Mouse (Mus musculus) MEL (cell line): Measurements from ENCODE around the gene Nxph4. TPM values are rescaled to one million over a fixed set of nuclear protein-coding genes. Genes with fewer than 3 reads are reported as not detected.

Experiments
- DNase-seq: peaks from one replicate; pipeline ENCODE4 v3.0.0; 2011; ENCODE audit warnings: low read depth, low spot score
- H3K27ac ChIP-seq: 2 replicates; pipeline ENCODE4 v1.5.1; 2012; ENCODE audit warnings: low read depth, mild to moderate bottlenecking, control low read depth, low read length, moderate library complexity; ENCODE audit not compliant: control insufficient read depth
- H3K27me3 ChIP-seq, 2 experiments: fragments of 150-350 bp in 1 of 2; sonication (generic) in 1 of 2; 2 replicates each; pipeline ENCODE4 v1.6.1; 2012; ENCODE audit warnings: low read length in 2 of 2, mild to moderate bottlenecking in 2 of 2, improper control_type of control experiment in 1 of 2, moderate library complexity in 1 of 2; ENCODE audit not compliant: insufficient read depth in 2 of 2, control insufficient read depth in 1 of 2
- H3K36me3 ChIP-seq, 2 experiments: 2 replicates each; pipeline ENCODE4 v1.6.1; 2012 to 2014; ENCODE audit warnings: low read length in 2 of 2, improper control_type of control experiment in 1 of 2, inconsistent platforms in 1 of 2, mild to moderate bottlenecking in 1 of 2; ENCODE audit not compliant: insufficient read depth in 2 of 2, control insufficient read depth in 1 of 2
- H3K4me1 ChIP-seq, 2 experiments: fragments of 150-350 bp in 1 of 2; sonication (generic) in 1 of 2; 2 replicates each; pipeline ENCODE4 v1.6.1; 2012; ENCODE audit warnings: low read length in 2 of 2, improper control_type of control experiment in 1 of 2, mild to moderate bottlenecking in 1 of 2; ENCODE audit not compliant: insufficient read depth in 2 of 2, control insufficient read depth in 1 of 2
- H3K4me3 ChIP-seq, 2 experiments: fragments of 150-350 bp in 1 of 2; sonication (generic) in 1 of 2; 2 replicates each; pipeline ENCODE4 v1.5.1; 2012; ENCODE audit warnings: low read depth in 2 of 2, low read length in 2 of 2, mild to moderate bottlenecking in 2 of 2, moderate library complexity in 2 of 2, control low read depth in 1 of 2, improper control_type of control experiment in 1 of 2; ENCODE audit not compliant: control insufficient read depth in 1 of 2, insufficient read depth in 1 of 2
- H3K79me2 ChIP-seq: 2 replicates; pipeline ENCODE4 v1.6.1; 2012; ENCODE audit warnings: mild to moderate bottlenecking, low read length, moderate library complexity; ENCODE audit not compliant: control insufficient read depth, poor library complexity, insufficient read depth
- H3K9ac ChIP-seq: 2 replicates; pipeline ENCODE4 v1.6.1; 2012; ENCODE audit warnings: low read depth, mild to moderate bottlenecking, control low read depth, low read length, moderate library complexity; ENCODE audit not compliant: control insufficient read depth, poor library complexity, severe bottlenecking
- H3K9me3 ChIP-seq: fragments of 150-350 bp; sonication (generic); replicated peaks from 2 replicates; pipeline ENCODE4 v1.6.1; 2012; ENCODE audit warnings: mild to moderate bottlenecking, low read length, improper control_type of control experiment, moderate library complexity; ENCODE audit not compliant: insufficient read depth
- CHD1 ChIP-seq: IDR thresholded peaks from 2 replicates; pipeline ENCODE4 v1.6.1; 2012; ENCODE audit warnings: low read depth, mild to moderate bottlenecking, inconsistent platforms, low read length, improper control_type of control experiment
- CHD2 ChIP-seq: IDR thresholded peaks from 2 replicates; pipeline ENCODE4 v1.6.1; 2011; ENCODE audit warnings: low read length, improper control_type of control experiment
- CTCF ChIP-seq, 3 experiments: IDR thresholded peaks in 2 of 3; conservative IDR thresholded peaks in 1 of 3; 2 replicates each; pipeline ENCODE4 v1.5.1; 2011 to 2012; ENCODE audit warnings: low read length in 3 of 3, low read depth in 2 of 3, mild to moderate bottlenecking in 2 of 3, improper control_type of control experiment in 1 of 3, inconsistent platforms in 1 of 3, mixed read lengths in 1 of 3, moderate library complexity in 1 of 3; ENCODE audit not compliant: control insufficient read depth in 1 of 3, insufficient read depth in 1 of 3, poor library complexity in 1 of 3, severe bottlenecking in 1 of 3
- E2F4 ChIP-seq: IDR thresholded peaks from 2 replicates; pipeline ENCODE4 v1.6.1; 2011; ENCODE audit warnings: low read depth, low read length, improper control_type of control experiment, borderline replicate concordance
- EP300 ChIP-seq, 2 experiments: IDR thresholded peaks; 2 replicates each; pipeline ENCODE4 v1.6.1; 2011; ENCODE audit warnings: improper control_type of control experiment in 2 of 2, low read length in 2 of 2, low read depth in 1 of 2, mild to moderate bottlenecking in 1 of 2
- GABPA ChIP-seq: IDR thresholded peaks from 2 replicates; pipeline ENCODE4 v1.6.1; 2012; ENCODE audit warnings: low read depth, mild to moderate bottlenecking, inconsistent platforms, low read length, improper control_type of control experiment, moderate library complexity
- GATA1 ChIP-seq: IDR thresholded peaks from 2 replicates; pipeline ENCODE4 v1.6.1; 2011; ENCODE audit warnings: low read depth, low read length, improper control_type of control experiment
- HCFC1 ChIP-seq: IDR thresholded peaks from 2 replicates; pipeline ENCODE4 v1.6.1; 2012; ENCODE audit warnings: low read depth, mild to moderate bottlenecking, inconsistent platforms, low read length, improper control_type of control experiment, moderate library complexity
- JUND ChIP-seq: IDR thresholded peaks from 2 replicates; pipeline ENCODE4 v1.6.1; 2011; ENCODE audit warnings: low read depth, mild to moderate bottlenecking, improper control_type of control experiment, low read length
- KAT2A ChIP-seq: conservative IDR thresholded peaks from 2 replicates; pipeline ENCODE4 v1.6.1; 2012; ENCODE audit warnings: low read depth, low read length, improper control_type of control experiment, inconsistent platforms
- MAFK ChIP-seq: IDR thresholded peaks from 2 replicates; pipeline ENCODE4 v1.6.1; 2011; ENCODE audit warnings: low read depth, mild to moderate bottlenecking, low read length, improper control_type of control experiment, borderline replicate concordance
- MAX ChIP-seq: IDR thresholded peaks from 2 replicates; pipeline ENCODE4 v1.6.1; 2011; ENCODE audit warnings: low read length, improper control_type of control experiment
- MEF2A ChIP-seq: IDR thresholded peaks from 2 replicates; pipeline ENCODE4 v1.6.1; 2014; ENCODE audit warnings: low read depth, mild to moderate bottlenecking, inconsistent platforms, low read length, improper control_type of control experiment; ENCODE audit not compliant: poor library complexity, insufficient replicate concordance, severe bottlenecking; ENCODE audit errors: extremely low read depth
- MXI1 ChIP-seq: IDR thresholded peaks from 2 replicates; pipeline ENCODE4 v1.6.1; 2011; ENCODE audit warnings: mild to moderate bottlenecking, low read depth, low read length, improper control_type of control experiment
- MYB ChIP-seq: IDR thresholded peaks from 2 replicates; pipeline ENCODE4 v1.6.1; 2011; ENCODE audit warnings: mild to moderate bottlenecking, low read depth, low read length, improper control_type of control experiment
- MYC ChIP-seq: IDR thresholded peaks from 2 replicates; pipeline ENCODE4 v1.6.1; 2011; ENCODE audit warnings: low read depth, mild to moderate bottlenecking, low read length, improper control_type of control experiment, moderate library complexity
- NELFE ChIP-seq: IDR thresholded peaks from 2 replicates; pipeline ENCODE4 v1.6.1; 2011; ENCODE audit warnings: low read depth, low read length, improper control_type of control experiment
- NRF1 ChIP-seq: IDR thresholded peaks from 2 replicates; pipeline ENCODE4 v1.6.1; 2014; ENCODE audit warnings: low read depth, mild to moderate bottlenecking, inconsistent platforms, low read length, improper control_type of control experiment, moderate library complexity; ENCODE audit not compliant: poor library complexity, insufficient read depth, severe bottlenecking
- POLR2A ChIP-seq, 2 experiments: IDR thresholded peaks; 2 replicates each; pipeline ENCODE4 v1.6.1; 2011 to 2012; ENCODE audit warnings: low read length in 2 of 2, mild to moderate bottlenecking in 2 of 2, control low read depth in 1 of 2, improper control_type of control experiment in 1 of 2, low read depth in 1 of 2, moderate library complexity in 1 of 2; ENCODE audit not compliant: control insufficient read depth in 1 of 2, insufficient read depth in 1 of 2, poor library complexity in 1 of 2
- POLR2AphosphoS5 ChIP-seq: IDR thresholded peaks from 2 replicates; pipeline ENCODE4 v1.6.1; 2012; ENCODE audit warnings: low read depth, borderline replicate concordance, mild to moderate bottlenecking, inconsistent platforms, low read length, moderate library complexity, mixed read lengths
- RAD21 ChIP-seq: IDR thresholded peaks from 2 replicates; pipeline ENCODE4 v1.6.1; 2011; ENCODE audit warnings: mild to moderate bottlenecking, low read depth, low read length, improper control_type of control experiment
- RCOR1 ChIP-seq: IDR thresholded peaks from 2 replicates; pipeline ENCODE4 v1.6.1; 2012; ENCODE audit warnings: low read depth, mild to moderate bottlenecking, inconsistent platforms, low read length, improper control_type of control experiment
- SIN3A ChIP-seq: IDR thresholded peaks from 2 replicates; pipeline ENCODE4 v1.6.1; 2012; ENCODE audit warnings: low read length, improper control_type of control experiment, inconsistent platforms
- TAL1 ChIP-seq: IDR thresholded peaks from 2 replicates; pipeline ENCODE4 v1.6.1; 2012; ENCODE audit warnings: mild to moderate bottlenecking, inconsistent platforms, low read length, moderate library complexity, mixed read lengths
- TCF12 ChIP-seq: IDR thresholded peaks from 2 replicates; pipeline ENCODE4 v1.6.1; 2014; ENCODE audit warnings: low read depth, mild to moderate bottlenecking, inconsistent platforms, low read length, improper control_type of control experiment, moderate library complexity
- UBTF ChIP-seq: IDR thresholded peaks from 2 replicates; pipeline ENCODE4 v1.6.1; 2012; ENCODE audit warnings: low read depth, mild to moderate bottlenecking, inconsistent platforms, low read length, improper control_type of control experiment, moderate library complexity, borderline replicate concordance; ENCODE audit not compliant: insufficient read depth
- USF1 ChIP-seq: IDR thresholded peaks from 2 replicates; pipeline ENCODE4 v1.6.1; 2014; ENCODE audit warnings: low read depth, mild to moderate bottlenecking, inconsistent platforms, low read length, improper control_type of control experiment, moderate library complexity
- USF2 ChIP-seq, 2 experiments: IDR thresholded peaks; 2 replicates each; pipeline ENCODE4 v1.6.1; 2011 to 2012; ENCODE audit warnings: improper control_type of control experiment in 2 of 2, low read length in 2 of 2, borderline replicate concordance in 1 of 2, inconsistent platforms in 1 of 2, low read depth in 1 of 2, mild to moderate bottlenecking in 1 of 2; ENCODE audit not compliant: insufficient read depth in 1 of 2
- ZC3H11A ChIP-seq: IDR thresholded peaks from 2 replicates; pipeline ENCODE4 v1.6.1; 2012; ENCODE audit warnings: low read depth, mild to moderate bottlenecking, inconsistent platforms, low read length, improper control_type of control experiment
- ZKSCAN1 ChIP-seq: IDR thresholded peaks from 2 replicates; pipeline ENCODE4 v1.6.1; 2012; ENCODE audit warnings: low read depth, mild to moderate bottlenecking, inconsistent platforms, low read length, improper control_type of control experiment, moderate library complexity
- ZMIZ1 ChIP-seq: IDR thresholded peaks from 2 replicates; pipeline ENCODE4 v1.6.1; 2012; ENCODE audit warnings: low read depth, mild to moderate bottlenecking, inconsistent platforms, low read length, improper control_type of control experiment, moderate library complexity
- ZNF384 ChIP-seq: IDR thresholded peaks from 2 replicates; pipeline ENCODE4 v1.6.1; 2012; ENCODE audit warnings: low read depth, mild to moderate bottlenecking, inconsistent platforms, low read length, improper control_type of control experiment
- polyA plus RNA-seq, 2 experiments: library from polyadenylated mRNA; stranded (reverse) in 1 of 2; unstranded in 1 of 2; fragments of >175 nt in 1 of 2; fragments of >200 nt in 1 of 2; gene quantifications; 2 replicates each; pipeline versions ENCODE4 v1.2.1 to v1.2.4; 2012; ENCODE audit warnings: low replicate concordance in 2 of 2, low read depth in 1 of 2; ENCODE audit not compliant: insufficient read length in 2 of 2, insufficient read depth in 1 of 2, missing spikeins in 1 of 2
- total RNA-seq: library from RNA; depleted of rRNA; stranded (reverse); fragments of 300-350 nt; gene quantifications from 2 replicates; pipeline ENCODE4 v1.2.3, GENCODE M21; 2012

The Nxph4 gene
- total and polyA plus RNA-seq, 3 experiments = 0.24 TPM; not detected in 2

GRCm38 (mm10) chr10:127570384-127570783, 36.0 kb upstream of the Nxph4 start:
- H3K9me3 ChIP-seq = no peaks in the 10 kb centered on the region
- peaks cover 0 to 5% of the 10 kb centered on the region in 2 experiments; a peak in 1 of 4 replicates for H3K36me3 ChIP-seq
- H3K4me1 ChIP-seq = peaks cover 0 to 8% of the 10 kb centered on the region in 2 experiments; a peak in 2 of 4 replicates
- TF ChIP-seq RAD21 (no peak), MEF2A (no peak), ZMIZ1 (no peak), EP300 (IDR thresholded peaks at IDR 0.05; ENCODE audit: low read depth in 1 of 2, low read length in 2 of 2) (peak; percentile 36 to 55; a peak in 2 of 4 replicates), MAX (peak; percentile 18; the same call in 1 of the 2 replicates), CTCF (IDR thresholded peaks at IDR 0.05 in 2 of 3, conservative IDR thresholded peaks at IDR 0.05 in 1 of 3; ENCODE audit: control insufficient read depth in 1 of 3, insufficient read depth in 1 of 3, low read depth in 2 of 3, low read length in 3 of 3, poor library complexity in 1 of 3, severe bottlenecking in 1 of 3) (no peak), MYB (no peak), MAFK (no peak), CHD1 (no peak), ZC3H11A (no peak), NELFE (no peak), USF1 (no peak), UBTF (no peak), USF2 (IDR thresholded peaks at IDR 0.05; ENCODE audit: borderline replicate concordance in 1 of 2, insufficient read depth in 1 of 2, low read depth in 1 of 2, low read length in 2 of 2) (no peak), GATA1 (peak; percentile 37; the same call in 1 of the 2 replicates), POLR2AphosphoS5 (no peak), E2F4 (no peak), ZKSCAN1 (no peak), KAT2A (no peak), JUND (no peak), ZNF384 (peak; percentile 79), RCOR1 (no peak), HCFC1 (no peak), MYC (no peak), TCF12 (no peak), TAL1 (no peak), MXI1 (no peak), CHD2 (no peak), POLR2A (IDR thresholded peaks at IDR 0.05; ENCODE audit: control insufficient read depth in 1 of 2, insufficient read depth in 1 of 2, low read depth in 1 of 2, low read length in 2 of 2, poor library complexity in 1 of 2) (no peak), SIN3A (no peak; the same call in 1 of the 2 replicates), NRF1 (no peak), GABPA (no peak)
- H3K4me3 ChIP-seq = no peak overlapping the region
- peaks cover 0 to 2% of the 10 kb centered on the region in 2 experiments; a peak in 1 of 4 replicates for H3K27me3 ChIP-seq
- 0 out of 2 replicates have a peak overlapping the region, but pooled peaks have one; percentile 5 for H3K9ac ChIP-seq
- H3K79me2 ChIP-seq = no peaks in the 10 kb centered on the region
- peak overlapping the region; percentile 32; the same call in 1 of the 2 replicates for H3K27ac ChIP-seq
- DNase-seq = peak; percentile 82
